Mouse (Mus musculus) liver, embryonic 12.5 days (tissue): ENCODE measurements around the gene Scrt2. TPM values are rescaled to one million over a fixed set of nuclear protein-coding genes. Genes with fewer than 3 reads are reported as not detected.
A peak's percentile ranks its signal among the peaks of the same experiment; 100 is the strongest.

Experiments used
- ATAC-seq: fragments of 200-750 bp; cut with Nextera tagmentation; 2 replicates; pipeline ENCODE4 v1.8.0; 2017; ENCODE audit warnings: moderate number of reproducible peaks, mild to moderate bottlenecking, moderate library complexity
- H3K27ac ChIP-seq: fragments of 300-500 bp; sonication (generic); 2 replicates; pipeline ENCODE4 v1.5.1; 2016; ENCODE audit warnings: mild to moderate bottlenecking
- H3K27me3 ChIP-seq: fragments of 300-500 bp; sonication (generic); replicated peaks from 2 replicates; pipeline ENCODE4 v1.6.1; 2016; ENCODE audit warnings: mild to moderate bottlenecking, moderate library complexity
- H3K36me3 ChIP-seq: fragments of 300-500 bp; sonication (generic); 2 replicates; pipeline ENCODE4 v1.6.1; 2016; ENCODE audit warnings: mild to moderate bottlenecking, moderate library complexity
- H3K4me1 ChIP-seq: fragments of 300-500 bp; sonication (generic); 2 replicates; pipeline ENCODE4 v1.6.1; 2016
- H3K4me2 ChIP-seq: fragments of 300-500 bp; sonication (generic); 2 replicates; pipeline ENCODE4 v1.6.1; 2016; ENCODE audit warnings: mild to moderate bottlenecking, moderate library complexity
- H3K4me3 ChIP-seq: fragments of 300-500 bp; sonication (generic); 2 replicates; pipeline ENCODE4 v1.5.1; 2016; ENCODE audit warnings: mild to moderate bottlenecking, moderate library complexity
- H3K9ac ChIP-seq: fragments of 300-500 bp; sonication (generic); 2 replicates; pipeline ENCODE4 v1.6.1; 2016; ENCODE audit warnings: mild to moderate bottlenecking, moderate library complexity
- H3K9me3 ChIP-seq: fragments of 300-500 bp; sonication (generic); replicated peaks from 2 replicates; pipeline ENCODE4 v1.6.1; 2016; ENCODE audit warnings: mild to moderate bottlenecking, moderate library complexity
- WGBS: fragments of 180-500 bp; shearing (Covaris S2); methylation state at CpG from one replicate; pipeline ENCODE4 v1.1.7; 2016; ENCODE audit not compliant: insufficient replicate concordance; 5-methylcytosine and 5-hydroxymethylcytosine counted together
- polyA plus RNA-seq: library from polyadenylated mRNA; unstranded; fragments of >200 nt; fragmentation: Nextera tagmentation; extraction: Ambion mirVana; gene quantifications from 2 replicates; pipeline ENCODE4 v1.2.1, GENCODE M21; 2016

Scrt2 gene
- not detected in 2 replicates for polyA plus RNA-seq

DNA sequence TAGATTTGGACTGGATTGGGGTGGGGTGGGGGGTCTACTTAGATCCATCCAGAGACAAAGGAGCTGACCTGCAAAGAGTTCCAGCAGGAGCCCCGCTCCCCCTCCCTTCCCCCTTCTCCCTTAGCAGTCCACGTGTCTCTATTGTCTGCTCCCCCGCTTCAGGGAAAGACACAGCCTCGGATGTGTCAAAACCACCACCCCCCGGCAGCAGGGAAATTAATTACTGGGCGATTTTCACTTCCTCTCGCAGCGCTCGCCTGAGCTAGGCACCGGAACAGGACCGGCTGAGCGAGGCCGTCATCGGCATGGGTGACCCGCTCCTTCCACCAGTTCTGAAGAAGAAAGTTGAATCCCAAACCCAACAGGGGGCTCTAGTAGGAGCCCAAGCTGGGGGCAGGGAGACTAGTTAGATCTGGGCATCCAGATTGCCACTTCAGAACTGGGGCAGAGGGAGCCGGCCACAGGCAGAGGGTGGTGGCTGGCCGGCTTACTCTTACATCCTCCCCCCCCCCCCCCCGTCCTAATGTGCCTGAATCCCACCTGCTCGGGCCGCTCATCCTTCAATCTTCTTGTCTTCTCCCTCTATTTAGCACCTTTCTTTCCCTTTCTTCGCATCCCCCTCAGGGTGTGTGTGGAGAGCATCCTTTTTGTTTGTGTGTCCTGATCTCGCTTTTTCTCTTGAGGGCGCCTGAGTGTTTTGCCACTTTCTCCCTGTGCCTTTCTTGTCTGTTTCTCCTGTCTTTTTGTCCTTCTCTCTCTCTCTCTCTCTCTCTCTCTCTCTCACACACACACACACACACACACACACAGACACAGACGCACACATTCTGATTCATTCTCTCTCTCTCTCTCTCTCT lies at the start of gene Scrt2:
Scrt2 (plus strand) TSS at position 845 of the 857 bp plus-strand sequence.
- no peak for ATAC-seq
- peaks cover 99% of the 10 kb centered on the region for H3K27me3 ChIP-seq
- WGBS, result 3% methylated on average over 23 of the region's 24 CpGs
- no peaks in the 10 kb centered on the region for H3K36me3 ChIP-seq
- peak within 1 kb of the TSS; percentile 53 for H3K4me2 ChIP-seq
- H3K4me1 ChIP-seq, result 0 out of 2 replicates have a peak, but pooled peaks cover 5% of the 10 kb centered on the region
- H3K9me3 ChIP-seq, result no peaks in the 10 kb centered on the region
- no peak within 1 kb of the TSS for H3K9ac ChIP-seq
- H3K4me3 ChIP-seq, result peak within 1 kb of the TSS; percentile 35
- no peak within 1 kb of the TSS for H3K27ac ChIP-seq

DNA sequence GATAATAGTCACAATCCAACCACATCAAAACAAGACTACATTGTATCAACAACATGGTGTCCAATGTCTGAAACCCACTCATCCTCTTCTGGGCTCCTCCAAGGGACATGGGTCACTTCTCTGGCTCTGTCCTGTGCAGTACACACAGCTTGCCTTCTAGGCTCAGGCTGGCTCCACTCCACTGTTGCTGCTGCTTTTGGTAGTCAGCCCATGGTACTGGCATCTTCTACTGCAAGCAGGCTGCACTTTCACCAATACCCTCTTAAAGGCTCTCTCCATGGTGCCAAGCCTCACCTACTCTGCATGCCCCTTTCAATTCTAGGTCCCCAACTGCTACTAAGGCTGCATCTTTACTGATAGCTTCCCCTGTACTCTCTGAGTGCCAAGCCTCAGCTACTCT lies 41.2 kb upstream of the Scrt2 start:
- no peaks in the 10 kb centered on the region for H3K36me3 ChIP-seq
- H3K9ac ChIP-seq, result no peak overlapping the region
- no peak overlapping the region for H3K4me2 ChIP-seq
- peaks cover 8% of the 10 kb centered on the region; the same call in 1 of the 2 replicates for H3K9me3 ChIP-seq
- no peak for ATAC-seq
- H3K4me3 ChIP-seq, result no peak overlapping the region
- H3K27me3 ChIP-seq, result peaks cover 64% of the 10 kb centered on the region
- no peaks in the 10 kb centered on the region for H3K4me1 ChIP-seq
- H3K27ac ChIP-seq, result no peak overlapping the region

GRCm38 (mm10) chr2:152047116-152048002 lies 34.0 kb upstream of the Scrt2 start:
- peaks cover 17% of the 10 kb centered on the region for H3K4me1 ChIP-seq
- peaks cover 96% of the 10 kb centered on the region for H3K27me3 ChIP-seq
- H3K36me3 ChIP-seq, result no peaks in the 10 kb centered on the region
- H3K4me2 ChIP-seq, result no peak overlapping the region
- H3K4me3 ChIP-seq, result no peak overlapping the region
- no peak overlapping the region for H3K9ac ChIP-seq
- no peaks in the 10 kb centered on the region for H3K9me3 ChIP-seq
- H3K27ac ChIP-seq, result no peak overlapping the region
- ATAC-seq, result no peak
- WGBS, result 2% methylated on average over 25 of the region's 25 CpGs

GRCm38 (mm10) chr2:152048003-152048980 lies 33.0 kb upstream of the Scrt2 start:
- no peaks in the 10 kb centered on the region for H3K9me3 ChIP-seq
- peaks cover 100% of the 10 kb centered on the region for H3K27me3 ChIP-seq
- H3K36me3 ChIP-seq, result no peaks in the 10 kb centered on the region
- peak; percentile 36; the same call in 1 of the 2 replicates for ATAC-seq
- 2% methylated on average over 64 of the region's 82 CpGs for WGBS
- no peak overlapping the region for H3K27ac ChIP-seq
- H3K4me3 ChIP-seq, result peak overlapping the region; percentile 48
- peak overlapping the region; percentile 71 for H3K4me2 ChIP-seq
- H3K9ac ChIP-seq, result peak overlapping the region; percentile 17; the same call in 1 of the 2 replicates
- H3K4me1 ChIP-seq, result peaks cover 17% of the 10 kb centered on the region

DNA sequence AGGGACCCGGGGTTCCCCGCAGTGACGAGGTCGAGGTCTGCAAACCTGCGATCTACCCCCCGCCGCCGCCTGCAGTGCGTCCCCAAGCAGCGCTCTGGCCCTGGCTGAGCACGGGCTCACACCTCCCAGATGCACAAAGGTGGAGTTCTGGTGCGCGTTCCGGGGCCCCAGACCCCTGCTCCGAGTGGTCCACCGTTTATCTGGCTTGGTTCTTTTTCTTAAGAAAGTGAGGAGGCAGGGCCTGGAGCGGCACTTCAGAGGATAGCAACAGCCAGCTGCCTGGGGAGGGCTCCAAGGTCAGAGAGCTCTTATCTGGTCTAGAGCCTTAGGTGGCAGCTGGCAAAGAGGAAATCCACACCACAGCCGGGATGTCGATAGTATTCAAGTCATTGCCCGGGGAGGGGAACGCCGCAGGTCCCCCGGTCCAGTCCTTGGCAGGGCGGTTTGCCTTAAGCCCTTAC lies 32.3 kb upstream of the Scrt2 start:
- no peaks in the 10 kb centered on the region for H3K9me3 ChIP-seq
- H3K4me3 ChIP-seq, result peak overlapping the region; percentile 48
- peaks cover 100% of the 10 kb centered on the region for H3K27me3 ChIP-seq
- H3K4me1 ChIP-seq, result peaks cover 17% of the 10 kb centered on the region
- H3K9ac ChIP-seq, result peak overlapping the region; percentile 17; the same call in 1 of the 2 replicates
- H3K36me3 ChIP-seq, result no peaks in the 10 kb centered on the region
- WGBS, result under 1% methylated on average over 24 of the region's 24 CpGs
- H3K4me2 ChIP-seq, result peak overlapping the region; percentile 71
- no peak overlapping the region for H3K27ac ChIP-seq
- peak; percentile 17; the same call in 1 of the 2 replicates for ATAC-seq

- Histone ChIP-seq H3K4me2 (no peak overlapping the region), H3K4me1 (peaks cover 17% of the 10 kb centered on the region), H3K36me3 (no peaks in the 10 kb centered on the region), H3K4me3 (no peak overlapping the region), H3K9me3 (no peaks in the 10 kb centered on the region), H3K27ac (no peak overlapping the region), H3K27me3 (peaks cover 100% of the 10 kb centered on the region), H3K9ac (no peak overlapping the region)
- no peak for ATAC-seq
- WGBS, result 7% methylated on average over 13 of the region's 13 CpGs
Measured at GRCm38 (mm10) chr2:152049611-152050270, 31.6 kb upstream of the Scrt2 start.

DNA sequence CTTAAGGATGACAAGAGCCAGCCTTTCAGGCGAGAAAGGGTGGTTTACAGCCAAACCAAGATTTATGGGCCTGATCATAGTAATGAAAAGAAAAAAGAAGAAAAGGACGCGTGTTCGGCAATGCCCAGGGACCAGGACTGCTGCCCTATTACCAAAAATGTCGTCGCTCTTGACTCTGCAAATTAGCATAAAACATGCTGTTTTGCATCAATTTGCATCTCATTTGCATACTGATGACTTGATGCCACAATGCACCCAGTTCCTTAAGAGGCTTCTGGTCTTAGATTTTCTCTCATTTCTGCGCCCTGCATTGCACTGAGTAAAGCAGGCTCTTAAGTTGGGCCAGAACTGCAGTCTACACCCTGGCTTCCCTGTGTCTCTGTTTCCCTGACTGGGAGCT lies 31.0 kb upstream of the Scrt2 start:
- Histone ChIP-seq H3K4me2 (no peak overlapping the region), H3K9me3 (no peaks in the 10 kb centered on the region), H3K4me1 (peaks cover 17% of the 10 kb centered on the region), H3K4me3 (no peak overlapping the region), H3K27ac (no peak overlapping the region), H3K9ac (no peak overlapping the region), H3K27me3 (peaks cover 100% of the 10 kb centered on the region), H3K36me3 (no peaks in the 10 kb centered on the region)
- WGBS, result 11% methylated on average over 7 of the region's 7 CpGs
- ATAC-seq, result no peak

DNA sequence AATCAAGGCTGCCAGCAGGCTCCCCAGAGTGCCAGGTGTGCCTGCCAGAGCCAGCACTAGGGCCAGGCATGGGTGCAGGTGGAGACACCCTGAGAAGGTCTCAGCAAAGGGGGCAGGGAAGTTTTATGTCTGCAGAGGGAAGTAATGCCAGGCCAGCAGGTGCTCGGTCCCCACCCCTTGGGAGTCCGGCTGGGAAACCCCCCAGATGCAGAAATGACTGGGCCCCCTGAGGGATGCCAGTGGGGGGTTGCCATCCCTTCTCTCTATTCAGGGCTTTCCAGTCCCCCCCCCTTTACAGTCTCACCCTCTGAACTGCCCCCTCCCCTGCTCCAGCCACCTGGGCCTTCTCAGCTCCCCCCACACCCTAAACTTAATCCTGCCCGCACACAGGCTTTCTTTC lies 29.3 kb upstream of the Scrt2 start:
- WGBS, result 35% methylated on average over 3 of the region's 3 CpGs
- Histone ChIP-seq H3K4me1 (peaks cover 17% of the 10 kb centered on the region), H3K36me3 (no peaks in the 10 kb centered on the region), H3K27ac (no peak overlapping the region), H3K27me3 (peaks cover 100% of the 10 kb centered on the region), H3K4me3 (no peak overlapping the region), H3K9ac (no peak overlapping the region), H3K9me3 (no peaks in the 10 kb centered on the region), H3K4me2 (no peak overlapping the region)
- ATAC-seq, result no peak

DNA sequence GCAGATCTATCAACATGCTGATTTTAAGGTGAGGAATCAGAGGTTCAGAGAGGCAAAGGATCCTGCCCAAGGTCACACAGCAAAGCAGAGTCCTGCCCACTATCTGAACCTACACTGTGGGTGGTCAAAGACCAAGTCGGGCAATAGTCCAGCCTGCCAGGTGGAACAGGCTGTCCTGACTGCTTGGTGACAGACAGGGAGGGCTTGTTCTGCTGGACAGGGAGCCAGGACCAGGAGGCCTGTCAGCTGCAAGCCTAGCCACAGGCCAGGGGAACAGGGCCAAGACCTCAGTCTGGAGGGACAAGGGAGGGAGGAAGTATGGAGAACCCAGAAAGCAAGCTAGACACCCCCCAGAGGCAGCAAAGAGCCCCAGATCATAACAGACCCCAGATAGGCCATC lies 25.9 kb upstream of the Scrt2 start:
- H3K4me2 ChIP-seq, result no peak overlapping the region
- peaks cover 85% of the 10 kb centered on the region for H3K27me3 ChIP-seq
- no peak overlapping the region for H3K4me3 ChIP-seq
- no peak overlapping the region for H3K9ac ChIP-seq
- ATAC-seq, result no peak
- no peak overlapping the region for H3K27ac ChIP-seq
- no peaks in the 10 kb centered on the region for H3K9me3 ChIP-seq
- H3K4me1 ChIP-seq, result no peaks in the 10 kb centered on the region
- 52% methylated on average over 1 of the region's 1 CpGs for WGBS
- H3K36me3 ChIP-seq, result no peaks in the 10 kb centered on the region

GRCm38 (mm10) chr2:152056368-152057251 lies 24.7 kb upstream of the Scrt2 start:
- Histone ChIP-seq H3K4me2 (no peak overlapping the region), H3K36me3 (no peaks in the 10 kb centered on the region), H3K27ac (no peak overlapping the region), H3K4me1 (no peaks in the 10 kb centered on the region), H3K4me3 (no peak overlapping the region), H3K9ac (no peak overlapping the region), H3K9me3 (no peaks in the 10 kb centered on the region), H3K27me3 (peaks cover 78% of the 10 kb centered on the region)
- no peak for ATAC-seq
- 55% methylated on average over 20 of the region's 22 CpGs for WGBS
